Mouse (Mus musculus) kidney, postnatal 0 days (tissue): ENCODE results near the gene Syce1l. TPM values are rescaled to one million over a fixed set of nuclear protein-coding genes. Genes with fewer than 3 reads are reported as not detected.

Experiments used
- ATAC-seq: fragments of 200-750 bp; cut with Nextera tagmentation; replicated peaks from 2 replicates; pipeline ENCODE4 v1.8.0; 2017; ENCODE audit warnings: low read depth, moderate number of reproducible peaks, moderate TSS enrichment, moderate library complexity; ENCODE audit not compliant: low FRiP score
- DNase-seq: peaks from one replicate; pipeline ENCODE4 v3.0.0-alpha.2; 2016; ENCODE audit warnings: low spot score
- H3K27ac ChIP-seq: fragments of 300-500 bp; sonication (generic); 2 replicates; pipeline ENCODE4 v1.5.1; 2014; ENCODE audit warnings: mild to moderate bottlenecking
- H3K27me3 ChIP-seq: fragments of 300-500 bp; sonication (generic); 2 replicates; pipeline ENCODE4 v1.6.1; 2014; ENCODE audit warnings: low read length, mixed read lengths; ENCODE audit not compliant: insufficient read depth
- H3K36me3 ChIP-seq: fragments of 300-500 bp; sonication (generic); 2 replicates; pipeline ENCODE4 v1.6.1; 2014; ENCODE audit warnings: low read length, mixed read lengths; ENCODE audit not compliant: insufficient read depth
- H3K4me1 ChIP-seq: fragments of 300-500 bp; sonication (generic); replicated peaks from 2 replicates; pipeline ENCODE4 v1.6.1; 2014; ENCODE audit warnings: antibody characterized with exemption, low read length, mixed read lengths; ENCODE audit not compliant: insufficient read depth
- H3K4me2 ChIP-seq: fragments of 300-500 bp; sonication (generic); 2 replicates; pipeline ENCODE4 v1.6.1; 2014; ENCODE audit warnings: mild to moderate bottlenecking, low read length, moderate library complexity, mixed read lengths
- H3K4me3 ChIP-seq: fragments of 300-500 bp; sonication (generic); replicated peaks from 2 replicates; pipeline ENCODE4 v1.5.1; 2014; ENCODE audit warnings: low read depth, low read length
- H3K9ac ChIP-seq: fragments of 300-500 bp; sonication (generic); 2 replicates; pipeline ENCODE4 v1.6.1; 2014; ENCODE audit warnings: low read depth, low read length
- H3K9me3 ChIP-seq: fragments of 300-500 bp; sonication (generic); replicated peaks from 2 replicates; pipeline ENCODE4 v1.6.1; 2016; ENCODE audit warnings: low read length, inconsistent platforms, mixed read lengths
- CTCF ChIP-seq: IDR thresholded peaks from 2 replicates; pipeline ENCODE4 v1.5.1; 2016; ENCODE audit warnings: antibody characterized with exemption, low read depth, mild to moderate bottlenecking, moderate library complexity
- WGBS: fragments of 180-500 bp; shearing (Covaris S2); extraction: QIAGEN DNeasy Blood & Tissue Kit; methylation state at CpG from one replicate; pipeline ENCODE4 v1.1.7; 2014; 5-methylcytosine and 5-hydroxymethylcytosine counted together
- polyA plus RNA-seq: library from polyadenylated mRNA; unstranded; fragments of >200 nt; fragmentation: Nextera tagmentation; extraction: Ambion mirVana; gene quantifications from 2 replicates; pipeline ENCODE4 v1.2.1, GENCODE M21; 2015

Syce1l gene
- polyA plus RNA-seq, 1 experiment from 2014 or later, result not detected

DNA sequence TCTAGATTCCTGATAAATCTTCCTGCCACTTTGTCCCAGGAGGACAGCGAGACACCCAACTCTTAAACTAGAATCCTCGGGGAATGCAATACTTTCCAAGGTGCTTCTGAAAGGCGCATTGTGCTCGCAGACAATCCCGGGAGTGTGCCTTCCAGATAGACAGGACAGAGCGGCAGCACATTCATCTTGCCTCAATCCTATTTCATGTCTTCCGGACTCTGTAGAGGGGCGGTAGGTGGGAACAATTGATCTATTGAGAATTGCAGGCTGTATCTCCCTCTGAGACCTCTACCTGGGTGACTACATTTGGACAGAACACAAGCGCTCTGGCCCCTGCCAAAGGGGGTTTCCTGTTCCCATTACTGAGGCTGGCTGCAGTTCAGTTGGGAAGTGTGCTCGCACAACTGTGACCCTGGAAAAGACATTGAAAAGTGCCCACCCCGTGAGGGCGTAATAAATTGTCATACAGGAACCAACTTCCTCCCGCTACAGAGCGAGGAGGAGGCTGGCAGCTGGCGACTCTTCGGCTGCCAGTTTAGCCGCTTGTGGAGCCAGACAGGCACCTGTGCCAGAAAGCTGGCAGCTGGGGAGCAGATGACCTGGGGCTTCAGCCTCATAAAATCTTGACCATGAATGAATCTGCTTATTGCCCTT is 45.0 kb downstream of the Syce1l start:
- 46% methylated on average over 17 of the region's 17 CpGs for WGBS
- Histone ChIP-seq H3K9ac (no peak overlapping the region), H3K4me1 (0 out of 2 replicates have a peak, but pooled peaks cover 3% of the 10 kb centered on the region), H3K4me3 (no peak overlapping the region), H3K4me2 (peak overlapping the region; percentile 25; the same call in 1 of the 2 replicates), H3K9me3 (no peaks in the 10 kb centered on the region), H3K36me3 (no peaks in the 10 kb centered on the region), H3K27me3 (no peaks in the 10 kb centered on the region), H3K27ac (no peak overlapping the region)
- DNase-seq, result peak; percentile 21
- no peak for ATAC-seq
- TF ChIP-seq CTCF, result no peak

DNA sequence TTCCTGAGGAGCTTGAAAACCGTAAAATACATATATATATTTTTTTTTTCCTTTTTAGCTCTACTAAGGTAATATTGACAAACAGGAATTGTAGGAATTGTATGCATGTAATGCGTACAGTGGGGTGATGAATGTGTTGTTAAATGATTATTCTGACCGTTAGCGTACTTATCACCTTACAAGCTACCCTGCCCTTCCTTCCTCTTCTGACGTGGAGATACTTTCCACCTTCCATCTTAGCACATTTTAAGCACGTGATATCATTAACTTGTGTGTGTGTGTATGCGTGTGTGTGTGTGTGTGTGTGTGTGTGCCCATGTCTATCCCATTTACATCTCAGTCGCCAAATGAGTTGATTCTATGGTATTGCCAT is 45.5 kb downstream of the Syce1l start:
- H3K9me3 ChIP-seq, result no peaks in the 10 kb centered on the region
- H3K27me3 ChIP-seq, result no peaks in the 10 kb centered on the region
- 0 out of 2 replicates have a peak, but pooled peaks cover 3% of the 10 kb centered on the region for H3K4me1 ChIP-seq
- no peak overlapping the region for H3K4me3 ChIP-seq
- 71% methylated on average over 8 of the region's 8 CpGs for WGBS
- no peak for TF ChIP-seq CTCF
- H3K36me3 ChIP-seq, result no peaks in the 10 kb centered on the region
- H3K9ac ChIP-seq, result no peak overlapping the region
- H3K27ac ChIP-seq, result no peak overlapping the region
- ATAC-seq, result no peak
- H3K4me2 ChIP-seq, result no peak overlapping the region
- no peak for DNase-seq

DNA sequence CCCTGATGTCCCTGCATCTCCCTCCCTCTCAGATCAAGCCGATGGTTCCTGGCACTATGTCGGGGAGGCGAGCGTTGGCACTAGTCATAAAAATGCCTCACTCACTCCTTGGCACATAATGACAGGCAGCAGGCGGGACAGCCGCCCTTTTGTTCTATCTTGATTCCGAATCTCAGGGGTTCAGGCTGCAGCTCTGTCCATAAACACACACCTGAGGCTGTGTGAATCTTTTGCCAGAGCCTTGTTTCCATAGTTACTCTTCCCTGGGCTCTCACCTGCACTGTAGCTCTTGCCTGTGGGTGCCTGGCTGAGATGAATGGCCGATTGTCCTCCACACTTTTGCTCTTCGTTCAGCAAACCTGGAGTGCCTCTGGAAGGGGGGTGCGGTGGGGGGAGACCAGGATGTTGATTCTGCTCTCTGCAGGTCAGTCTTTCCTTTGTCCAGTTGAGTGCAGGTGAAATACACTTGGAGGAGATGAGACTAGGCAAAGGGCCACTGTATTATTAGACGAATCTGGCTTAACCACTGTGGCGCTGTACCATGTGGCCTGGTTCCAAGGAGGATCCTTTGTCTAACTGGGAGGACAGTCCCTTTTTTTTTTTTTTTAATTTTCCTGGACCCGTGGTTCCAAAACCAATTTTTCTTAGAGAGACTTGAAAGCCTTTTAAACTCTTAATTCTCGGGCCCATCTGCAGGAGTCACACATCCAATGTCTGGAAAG is 48.8 kb downstream of the Syce1l start:
- H3K4me2 ChIP-seq, result no peak overlapping the region
- ATAC-seq, result no peak
- no peak for DNase-seq
- no peaks in the 10 kb centered on the region for H3K9me3 ChIP-seq
- no peak for TF ChIP-seq CTCF
- H3K4me1 ChIP-seq, result 0 out of 2 replicates have a peak, but pooled peaks cover 3% of the 10 kb centered on the region
- 48% methylated on average over 14 of the region's 14 CpGs for WGBS
- H3K4me3 ChIP-seq, result no peak overlapping the region
- H3K27me3 ChIP-seq, result no peaks in the 10 kb centered on the region
- no peak overlapping the region for H3K27ac ChIP-seq
- H3K36me3 ChIP-seq, result no peaks in the 10 kb centered on the region
- no peak overlapping the region for H3K9ac ChIP-seq

DNA sequence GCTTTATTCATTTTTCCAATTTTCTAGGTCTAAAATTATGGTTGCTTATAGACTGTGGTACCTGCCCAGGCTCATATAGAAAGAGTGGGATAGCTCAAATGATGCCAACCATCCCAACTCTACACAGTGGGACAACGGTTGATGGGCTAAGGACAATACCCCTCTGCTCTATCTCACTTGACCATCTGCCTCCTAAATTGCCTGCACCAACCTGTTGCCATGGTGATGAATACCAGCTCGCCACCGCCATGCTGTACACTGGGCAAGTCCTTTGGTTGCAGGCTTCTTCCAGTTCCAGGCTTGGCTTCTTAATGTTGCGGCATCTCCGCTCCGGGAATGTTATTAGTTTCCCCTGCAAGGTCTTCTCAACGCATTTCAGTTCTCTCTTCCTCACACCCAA is 62.0 kb downstream of the Syce1l start:
- H3K4me2 ChIP-seq, result no peak overlapping the region
- no peaks in the 10 kb centered on the region for H3K9me3 ChIP-seq
- H3K27ac ChIP-seq, result no peak overlapping the region
- TF ChIP-seq CTCF, result no peak
- no peak for ATAC-seq
- no peaks in the 10 kb centered on the region for H3K4me1 ChIP-seq
- no peaks in the 10 kb centered on the region for H3K27me3 ChIP-seq
- no peaks in the 10 kb centered on the region for H3K36me3 ChIP-seq
- 76% methylated on average over 7 of the region's 7 CpGs for WGBS
- no peak overlapping the region for H3K4me3 ChIP-seq
- DNase-seq, result no peak
- H3K9ac ChIP-seq, result no peak overlapping the region

Other genes starting within 250 kb of the Syce1l start
- gene Mon1b, start 7.6 kb upstream of the Syce1l start, polyA plus RNA-seq, result 6.1 and 6.3 TPM in 2 replicates
- 1.6 and 2.0 TPM in 2 replicates for gene Adamts18, start 205.5 kb downstream of the Syce1l start, polyA plus RNA-seq